Mouse (Mus musculus) brown adipose tissue, adult 24 weeks (tissue): Measurements from ENCODE around the gene Gigyf1. TPM values are rescaled to one million over a fixed set of nuclear protein-coding genes. Genes with fewer than 3 reads are reported as not detected.

Source experiments
- H3K27ac ChIP-seq: fragments of 200-500 bp; replicated peaks from 2 replicates; pipeline ENCODE4 v1.5.1; 2012; ENCODE audit warnings: low read depth, mild to moderate bottlenecking, low read length
- H3K4me1 ChIP-seq: fragments of 200-500 bp; 2 replicates; pipeline ENCODE4 v1.6.1; 2012; ENCODE audit warnings: low read length, mixed read lengths; ENCODE audit not compliant: control insufficient read depth, insufficient read depth, insufficient read length
- H3K4me3 ChIP-seq: fragments of 200-500 bp; 2 replicates; pipeline ENCODE4 v1.5.1; 2012; ENCODE audit warnings: low read depth, mild to moderate bottlenecking, low read length, moderate library complexity; ENCODE audit not compliant: insufficient read depth
- polyA plus RNA-seq: library from polyadenylated mRNA; stranded (reverse); fragments of >200 nt; gene quantifications from 2 replicates; pipeline ENCODE4 v1.2.4, GENCODE M21; 2012; ENCODE audit not compliant: missing spikeins, insufficient read depth, insufficient read length

Gigyf1 gene
- polyA plus RNA-seq, 1 experiment, result 8.6 TPM

- Histone ChIP-seq H3K4me3 (no peak overlapping the region), H3K4me1 (peaks cover 2% of the 10 kb centered on the region; the same call in 1 of the 2 replicates), H3K27ac (no peak overlapping the region)
Observed at GRCm38 (mm10) chr5:137569031-137569430, 50.7 kb downstream of the Gigyf1 start.

DNA sequence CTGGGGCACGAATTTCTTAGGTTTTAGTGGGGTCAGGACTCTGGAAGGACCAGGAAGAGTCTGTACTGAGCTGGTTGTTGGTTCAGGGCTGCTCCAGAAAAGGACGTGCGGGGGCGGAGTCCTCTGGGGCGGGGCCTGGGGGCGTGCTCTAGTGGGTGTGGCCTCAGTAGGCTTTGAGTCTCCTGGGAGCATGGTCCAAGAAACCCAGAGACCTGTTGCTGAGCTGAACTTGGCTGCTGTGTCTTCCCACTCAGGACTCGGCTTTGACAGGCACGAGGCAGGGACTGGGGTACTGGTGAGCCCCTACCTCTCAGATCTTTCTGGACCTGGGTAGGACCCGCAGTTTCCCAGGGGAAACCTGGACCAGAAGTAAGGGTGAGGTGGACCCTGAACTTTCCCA is 51.3 kb downstream of the Gigyf1 start, which contains the start of gene Tfr2:
TSS of gene Tfr2 (plus strand) at position 176 of the 400 bp plus-strand sequence.
- no peak within 1 kb of the TSS for H3K27ac ChIP-seq
- H3K4me3 ChIP-seq, result no peak within 1 kb of the TSS
- peaks cover 2% of the 10 kb centered on the region; the same call in 1 of the 2 replicates for H3K4me1 ChIP-seq

- Histone ChIP-seq H3K4me3 (no peak overlapping the region), H3K4me1 (peaks cover 2% of the 10 kb centered on the region; the same call in 1 of the 2 replicates), H3K27ac (no peak overlapping the region)
Observed at GRCm38 (mm10) chr5:137570181-137570580, 51.8 kb downstream of the Gigyf1 start.

- Histone ChIP-seq H3K4me1 (peaks cover 2% of the 10 kb centered on the region; the same call in 1 of the 2 replicates), H3K27ac (no peak overlapping the region), H3K4me3 (no peak overlapping the region)
Observed at GRCm38 (mm10) chr5:137570691-137571586, 52.6 kb downstream of the Gigyf1 start.

DNA sequence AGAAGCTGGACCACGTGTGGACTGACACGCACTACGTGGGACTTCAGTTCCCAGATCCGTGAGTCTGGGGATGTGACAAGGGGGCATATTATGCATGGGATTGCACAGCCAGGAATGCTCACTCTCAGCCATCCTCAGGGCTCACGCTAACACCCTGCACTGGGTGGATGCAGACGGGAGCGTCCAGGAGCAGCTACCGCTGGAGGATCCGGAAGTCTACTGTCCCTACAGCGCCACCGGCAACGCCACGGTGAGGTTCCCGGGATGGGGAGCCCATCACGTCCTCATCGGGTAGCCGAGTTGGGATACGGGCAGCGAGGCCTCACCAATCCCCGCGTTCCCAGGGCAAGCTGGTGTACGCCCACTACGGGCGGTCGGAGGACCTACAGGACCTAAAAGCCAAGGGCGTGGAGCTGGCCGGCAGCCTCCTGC is 56.1 kb downstream of the Gigyf1 start:
- peaks cover 2% of the 10 kb centered on the region; the same call in 1 of the 2 replicates for H3K4me1 ChIP-seq
- H3K27ac ChIP-seq, result no peak overlapping the region
- H3K4me3 ChIP-seq, result peak overlapping the region; percentile 23

Other genes starting within 250 kb of the Gigyf1 start
- gene Ache, start 231.0 kb upstream of the Gigyf1 start, polyA plus RNA-seq, result 0.75 TPM in 1 of 2 replicates, not detected in the other
- 7.4 and 11.4 TPM in 2 replicates for gene Ufsp1, start 223.9 kb upstream of the Gigyf1 start, polyA plus RNA-seq
- 31.0 and 45.4 TPM in 2 replicates for gene Srrt, start 210.9 kb upstream of the Gigyf1 start, polyA plus RNA-seq
- gene Trip6, start 204.1 kb upstream of the Gigyf1 start, polyA plus RNA-seq, result 13.1 and 20.6 TPM in 2 replicates
- gene Slc12a9, start 185.0 kb upstream of the Gigyf1 start, polyA plus RNA-seq, result 2.5 and 5.2 TPM in 2 replicates
- 10.3 and 10.4 TPM in 2 replicates for gene Ephb4, start 168.4 kb upstream of the Gigyf1 start, polyA plus RNA-seq
- not detected in 2 replicates for gene Zan, start 41.5 kb upstream of the Gigyf1 start, polyA plus RNA-seq
- gene Pop7, start 16.0 kb upstream of the Gigyf1 start, polyA plus RNA-seq, result 19.7 and 20.9 TPM in 2 replicates
- not detected in 2 replicates for gene Epo, start 14.7 kb downstream of the Gigyf1 start, polyA plus RNA-seq
- 285 and 328 TPM in 2 replicates for gene Gnb2, start 15.0 kb downstream of the Gigyf1 start, polyA plus RNA-seq
- not detected in 2 replicates for gene Actl6b, start 35.0 kb downstream of the Gigyf1 start, polyA plus RNA-seq
- 4.6 and 6.1 TPM in 2 replicates for gene Tfr2, start 51.3 kb downstream of the Gigyf1 start, polyA plus RNA-seq
- 31.1 and 45.9 TPM in 2 replicates for gene Mospd3, start 82.5 kb downstream of the Gigyf1 start, polyA plus RNA-seq
- 66.8 and 89.9 TPM in 2 replicates for gene Pcolce, start 95.2 kb downstream of the Gigyf1 start, polyA plus RNA-seq
- gene Fbxo24, start 110.5 kb downstream of the Gigyf1 start, polyA plus RNA-seq, result not detected in 2 replicates
- 11.5 and 13.6 TPM in 2 replicates for gene Lrch4, start 110.6 kb downstream of the Gigyf1 start, polyA plus RNA-seq
- 0.95 and 2.3 TPM in 2 replicates for gene Gm20605, start 110.6 kb downstream of the Gigyf1 start, polyA plus RNA-seq
- gene Sap25, start 122.8 kb downstream of the Gigyf1 start, polyA plus RNA-seq, result 2.0 TPM in 1 of 2 replicates, not detected in the other
- 22.0 and 26.4 TPM in 2 replicates for gene Irs3, start 127.2 kb downstream of the Gigyf1 start, polyA plus RNA-seq
- gene Agfg2, start 166.2 kb downstream of the Gigyf1 start, polyA plus RNA-seq, result 16.2 and 17.6 TPM in 2 replicates
- gene Nyap1, start 223.1 kb downstream of the Gigyf1 start, polyA plus RNA-seq, result not detected in 2 replicates
- gene Tsc22d4, start 227.2 kb downstream of the Gigyf1 start, polyA plus RNA-seq, result 21.4 and 24.0 TPM in 2 replicates